Mouse (Mus musculus): ENCODE results near the gene Cacnb2. TPM values are rescaled to one million over a fixed set of nuclear protein-coding genes. Genes with fewer than 3 reads are reported as not detected.

Cacnb2 gene
- polyA plus RNA-seq, 1 experiment from 2014 or later, result 2.7 TPM

- Histone ChIP-seq H3K36me3 (ENCODE audit: control insufficient read depth, insufficient read depth, low read length) (no peaks in the 10 kb centered on the region), H3K4me2 (ENCODE audit: low read depth, severe bottlenecking) (no peak overlapping the region), H3K4me3 (ENCODE audit: low read depth, low read length) (no peak overlapping the region), H3K4me1 (ENCODE audit: control insufficient read depth, insufficient read depth, low read length) (no peaks in the 10 kb centered on the region), H3K9ac (ENCODE audit: low read length) (no peak overlapping the region), H3K9me3 (ENCODE audit: control insufficient read depth, low read length) (no peaks in the 10 kb centered on the region), H3K27me3 (ENCODE audit: control insufficient read depth, insufficient read depth, low read length) (no peaks in the 10 kb centered on the region), H3K27ac (replicated peaks; ENCODE audit: low read depth, low read length) (no peak overlapping the region)
- no peak for DNase-seq (ENCODE audit: low spot score)
- WGBS, result 89% methylated on average over 4 of the region's 4 CpGs
- no peak for ATAC-seq (ENCODE audit: insufficient number of reproducible peaks, low FRiP score, low TSS enrichment, low read depth)
These were observed 393.1 kb downstream of the Cacnb2 start for GRCm38 (mm10) chr2:14996036-14996435.

- Histone ChIP-seq H3K4me1 (ENCODE audit: control insufficient read depth, insufficient read depth, low read length) (no peaks in the 10 kb centered on the region), H3K9ac (ENCODE audit: low read length) (no peak overlapping the region), H3K9me3 (ENCODE audit: control insufficient read depth, low read length) (no peaks in the 10 kb centered on the region), H3K4me2 (ENCODE audit: low read depth, severe bottlenecking) (no peak overlapping the region), H3K27me3 (ENCODE audit: control insufficient read depth, insufficient read depth, low read length) (no peaks in the 10 kb centered on the region), H3K4me3 (ENCODE audit: low read depth, low read length) (no peak overlapping the region), H3K36me3 (ENCODE audit: control insufficient read depth, insufficient read depth, low read length) (no peaks in the 10 kb centered on the region), H3K27ac (replicated peaks; ENCODE audit: low read depth, low read length) (no peak overlapping the region)
- 91% methylated on average over 5 of the region's 5 CpGs for WGBS
- no peak for DNase-seq (ENCODE audit: low spot score)
- ATAC-seq (ENCODE audit: insufficient number of reproducible peaks, low FRiP score, low TSS enrichment, low read depth), result no peak
These were observed 394.9 kb downstream of the Cacnb2 start for GRCm38 (mm10) chr2:14997836-14998235.

- H3K4me1 ChIP-seq (ENCODE audit: control insufficient read depth, insufficient read depth, low read length), result no peaks in the 10 kb centered on the region
- no peak for ATAC-seq (ENCODE audit: insufficient number of reproducible peaks, low FRiP score, low TSS enrichment, low read depth)
- H3K4me2 ChIP-seq (ENCODE audit: low read depth, severe bottlenecking), result no peak overlapping the region
- 85% methylated on average over 3 of the region's 3 CpGs for WGBS
- H3K27me3 ChIP-seq (ENCODE audit: control insufficient read depth, insufficient read depth, low read length), result no peaks in the 10 kb centered on the region
- H3K36me3 ChIP-seq (ENCODE audit: control insufficient read depth, insufficient read depth, low read length), result no peaks in the 10 kb centered on the region
- H3K27ac ChIP-seq (replicated peaks; ENCODE audit: low read depth, low read length), result no peak overlapping the region
- no peak overlapping the region for H3K4me3 ChIP-seq (ENCODE audit: low read depth, low read length)
- H3K9ac ChIP-seq (ENCODE audit: low read length), result no peak overlapping the region
- no peak for DNase-seq (ENCODE audit: low spot score)
- no peaks in the 10 kb centered on the region for H3K9me3 ChIP-seq (ENCODE audit: control insufficient read depth, low read length)
These were observed 404.6 kb downstream of the Cacnb2 start for GRCm38 (mm10) chr2:15007531-15007930.

GRCm38 (mm10) chr2:15008072-15008471 is 405.2 kb downstream of the Cacnb2 start:
- H3K9ac ChIP-seq (ENCODE audit: low read length), result no peak overlapping the region
- no peaks in the 10 kb centered on the region for H3K27me3 ChIP-seq (ENCODE audit: control insufficient read depth, insufficient read depth, low read length)
- no peaks in the 10 kb centered on the region for H3K36me3 ChIP-seq (ENCODE audit: control insufficient read depth, insufficient read depth, low read length)
- no peak overlapping the region for H3K4me2 ChIP-seq (ENCODE audit: low read depth, severe bottlenecking)
- H3K27ac ChIP-seq (replicated peaks; ENCODE audit: low read depth, low read length), result no peak overlapping the region
- DNase-seq (ENCODE audit: low spot score) (no peak), ATAC-seq (ENCODE audit: insufficient number of reproducible peaks, low FRiP score, low TSS enrichment, low read depth) (no peak)
- 82% methylated on average over 1 of the region's 1 CpGs for WGBS
- H3K9me3 ChIP-seq (ENCODE audit: control insufficient read depth, low read length), result no peaks in the 10 kb centered on the region
- H3K4me1 ChIP-seq (ENCODE audit: control insufficient read depth, insufficient read depth, low read length), result no peaks in the 10 kb centered on the region
- H3K4me3 ChIP-seq (ENCODE audit: low read depth, low read length), result no peak overlapping the region

- Histone ChIP-seq H3K27me3 (ENCODE audit: control insufficient read depth, insufficient read depth, low read length) (no peaks in the 10 kb centered on the region), H3K4me3 (ENCODE audit: low read depth, low read length) (no peak overlapping the region), H3K4me2 (ENCODE audit: low read depth, severe bottlenecking) (no peak overlapping the region), H3K9me3 (ENCODE audit: control insufficient read depth, low read length) (no peaks in the 10 kb centered on the region), H3K4me1 (ENCODE audit: control insufficient read depth, insufficient read depth, low read length) (no peaks in the 10 kb centered on the region), H3K36me3 (ENCODE audit: control insufficient read depth, insufficient read depth, low read length) (no peaks in the 10 kb centered on the region), H3K27ac (replicated peaks; ENCODE audit: low read depth, low read length) (no peak overlapping the region), H3K9ac (ENCODE audit: low read length) (no peak overlapping the region)
- ATAC-seq (ENCODE audit: insufficient number of reproducible peaks, low FRiP score, low TSS enrichment, low read depth) (no peak), DNase-seq (ENCODE audit: low spot score) (no peak)
- 94% methylated on average over 3 of the region's 3 CpGs for WGBS
These were observed 423.9 kb downstream of the Cacnb2 start for GRCm38 (mm10) chr2:15026817-15027216.

- Histone ChIP-seq H3K4me3 (ENCODE audit: low read depth, low read length) (no peak overlapping the region), H3K4me2 (ENCODE audit: low read depth, severe bottlenecking) (no peak overlapping the region), H3K36me3 (ENCODE audit: control insufficient read depth, insufficient read depth, low read length) (no peaks in the 10 kb centered on the region), H3K4me1 (ENCODE audit: control insufficient read depth, insufficient read depth, low read length) (no peaks in the 10 kb centered on the region), H3K27me3 (ENCODE audit: control insufficient read depth, insufficient read depth, low read length) (no peaks in the 10 kb centered on the region), H3K9ac (ENCODE audit: low read length) (no peak overlapping the region), H3K9me3 (ENCODE audit: control insufficient read depth, low read length) (no peaks in the 10 kb centered on the region), H3K27ac (replicated peaks; ENCODE audit: low read depth, low read length) (no peak overlapping the region)
- DNase-seq (ENCODE audit: low spot score), result no peak
- 82% methylated on average over 1 of the region's 1 CpGs for WGBS
- no peak for ATAC-seq (ENCODE audit: insufficient number of reproducible peaks, low FRiP score, low TSS enrichment, low read depth)
These were observed 424.9 kb downstream of the Cacnb2 start for GRCm38 (mm10) chr2:15027816-15028215.

Other genes starting within 250 kb of the Cacnb2 start
- gene Slc39a12, start 214.8 kb upstream of the Cacnb2 start, polyA plus RNA-seq (2014; fragmentation: Nextera tagmentation; extraction: Ambion mirVana), result 0.07 TPM in 1 of 2 replicates, not detected in the other